24 mouse cellular contexts compared by ENCODE assay signal in the genomic region with DNA sequence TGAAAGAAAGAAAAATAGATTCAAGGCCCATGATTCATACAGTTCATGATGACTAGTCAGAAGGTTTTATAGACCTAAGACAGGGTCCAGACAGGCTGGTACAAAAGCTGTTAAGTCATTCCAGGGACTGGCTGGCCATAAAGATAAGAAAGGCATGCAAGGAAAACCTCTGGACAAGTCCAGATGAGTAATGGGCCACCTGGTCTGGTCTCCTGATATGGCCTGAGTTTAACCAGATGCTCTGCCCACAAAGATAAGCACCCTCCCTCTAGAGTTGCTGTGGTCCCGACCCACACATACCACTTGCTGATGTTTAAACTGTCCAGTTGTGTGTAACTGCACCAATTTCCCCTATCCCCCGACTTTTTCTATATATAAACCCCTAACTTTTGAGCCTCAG.
"Had no signal": no experiment of that assay in that cellular context is flagged by ENCODE, and none has a peak within 500 bp of the region (broad histone marks: within the 10 kb centered on the region; RNA-seq: fewer than 3 reads in every experiment).

No protein-coding gene starts in this region.

- H3K36me3 ChIP-seq: embryonic facial prominence, embryonic 12.5 days; embryonic facial prominence, embryonic 13.5 days; embryonic facial prominence, embryonic 15.5 days; forebrain, embryonic 10.5 days; forebrain, embryonic 12.5 days; forebrain, embryonic 15.5 days had no signal

- H3K4me3 ChIP-seq: embryonic facial prominence, embryonic 12.5 days; embryonic facial prominence, embryonic 13.5 days; embryonic facial prominence, embryonic 15.5 days; erythroblast, embryonic 14.5 days; forebrain, embryonic 10.5 days; forebrain, embryonic 12.5 days; forebrain, embryonic 13.5 days; forebrain, embryonic 15.5 days; gastrocnemius, adult 2 months; heart, adult 2 months had no signal

- H3K4me1 ChIP-seq: embryonic facial prominence, embryonic 12.5 days; embryonic facial prominence, embryonic 13.5 days; embryonic facial prominence, embryonic 15.5 days; forebrain, embryonic 10.5 days; forebrain, embryonic 12.5 days; forebrain, embryonic 13.5 days; forebrain, embryonic 15.5 days had no signal

- DNase-seq: cerebellum, adult 9-10 months; cerebellum, adult 9-11 months; cerebellum, postnatal 10 days; cerebellum, postnatal 14 days; cerebellum, postnatal 25 days; cerebellum, postnatal 36 days; embryo, embryonic 11 days; forebrain, postnatal 0 days; gastrocnemius, adult 2 months; gastrocnemius, postnatal 10 days; gastrocnemius, postnatal 14 days; gastrocnemius, postnatal 25 days; gastrocnemius, postnatal 36 days; heart, adult 11 months; heart, adult 18-20 months; heart, adult 2 months had no signal

- H3K27ac ChIP-seq: embryonic facial prominence, embryonic 12.5 days; embryonic facial prominence, embryonic 13.5 days; embryonic facial prominence, embryonic 15.5 days; forebrain, embryonic 10.5 days; forebrain, embryonic 12.5 days; forebrain, embryonic 13.5 days; forebrain, embryonic 15.5 days; gastrocnemius, adult 2 months; heart, adult 2 months had no signal

- H3K4me2 ChIP-seq: embryonic facial prominence, embryonic 12.5 days; embryonic facial prominence, embryonic 13.5 days; embryonic facial prominence, embryonic 15.5 days; forebrain, embryonic 12.5 days; forebrain, embryonic 13.5 days; forebrain, embryonic 15.5 days had no signal

- H3K27me3 ChIP-seq: embryonic facial prominence, embryonic 12.5 days; embryonic facial prominence, embryonic 13.5 days; embryonic facial prominence, embryonic 15.5 days; forebrain, embryonic 12.5 days; forebrain, embryonic 13.5 days; forebrain, embryonic 15.5 days had no signal
